Mouse (Mus musculus) limb, embryonic 10.5 days (tissue): ENCODE measurements around the gene Lrrc75a. TPM values are rescaled to one million over a fixed set of nuclear protein-coding genes. Genes with fewer than 3 reads are reported as not detected.

ENCODE experiments used
- DNase-seq: peaks from one replicate; pipeline ENCODE4 v3.0.0-alpha.2; 2017; ENCODE audit warnings: low spot score
- H3K27ac ChIP-seq: fragments of 300-500 bp; sonication (generic); 2 replicates; pipeline ENCODE4 v1.5.1; 2016; ENCODE audit warnings: mild to moderate bottlenecking
- H3K27me3 ChIP-seq: fragments of 300-500 bp; sonication (generic); 2 replicates; pipeline ENCODE4 v1.6.1; 2016; ENCODE audit warnings: low read depth, mild to moderate bottlenecking; ENCODE audit not compliant: poor library complexity, severe bottlenecking
- H3K36me3 ChIP-seq: fragments of 300-500 bp; sonication (generic); 2 replicates; pipeline ENCODE4 v1.6.1; 2016; ENCODE audit warnings: mild to moderate bottlenecking, moderate library complexity
- H3K4me1 ChIP-seq: fragments of 300-500 bp; sonication (generic); 2 replicates; pipeline ENCODE4 v1.6.1; 2016
- H3K4me3 ChIP-seq: fragments of 300-500 bp; sonication (generic); 2 replicates; pipeline ENCODE4 v1.5.1; 2016; ENCODE audit warnings: mild to moderate bottlenecking, moderate library complexity
- H3K9me3 ChIP-seq: fragments of 300-500 bp; sonication (generic); replicated peaks from 2 replicates; pipeline ENCODE4 v1.6.1; 2016; ENCODE audit warnings: mild to moderate bottlenecking
- WGBS: fragments of 180-500 bp; shearing (Covaris S2); methylation state at CpG from one replicate; pipeline ENCODE4 v1.1.7; 2016; 5-methylcytosine and 5-hydroxymethylcytosine counted together
- polyA plus RNA-seq: library from polyadenylated mRNA; unstranded; fragments of >200 nt; fragmentation: Nextera tagmentation; extraction: Ambion mirVana; gene quantifications from 2 replicates; pipeline ENCODE4 v1.2.1, GENCODE M21; 2016

Gene Lrrc75a
- polyA plus RNA-seq, 1 experiment from 2014 or later, result 17.3 TPM

GRCm38 (mm10) chr11:62591026-62591425 lies 57.3 kb downstream of the Lrrc75a start:
- Histone ChIP-seq H3K27ac (peak overlapping the region; percentile 43), H3K36me3 (no peaks in the 10 kb centered on the region), H3K4me3 (no peak overlapping the region), H3K27me3 (no peaks in the 10 kb centered on the region), H3K9me3 (no peaks in the 10 kb centered on the region), H3K4me1 (peaks cover 23% of the 10 kb centered on the region)
- 78% methylated on average over 2 of the region's 2 CpGs for WGBS
- no peak for DNase-seq

GRCm38 (mm10) chr11:62589391-62589790 lies 58.9 kb downstream of the Lrrc75a start:
- Histone ChIP-seq H3K27ac (no peak overlapping the region), H3K36me3 (no peaks in the 10 kb centered on the region), H3K4me1 (peaks cover 23% of the 10 kb centered on the region), H3K27me3 (no peaks in the 10 kb centered on the region), H3K4me3 (no peak overlapping the region), H3K9me3 (no peaks in the 10 kb centered on the region)
- no peak for DNase-seq
- WGBS, result 84% methylated on average over 10 of the region's 10 CpGs

- no peaks in the 10 kb centered on the region for H3K27me3 ChIP-seq
- no peak overlapping the region for H3K4me3 ChIP-seq
- H3K36me3 ChIP-seq, result no peaks in the 10 kb centered on the region
- WGBS, result 91% methylated on average over 5 of the region's 5 CpGs
- no peak overlapping the region for H3K27ac ChIP-seq
- no peak for DNase-seq
- peaks cover 11% of the 10 kb centered on the region for H3K4me1 ChIP-seq
- no peaks in the 10 kb centered on the region for H3K9me3 ChIP-seq
Measured at GRCm38 (mm10) chr11:62587034-62587433, 61.3 kb downstream of the Lrrc75a start.

- Histone ChIP-seq H3K4me3 (no peak overlapping the region), H3K4me1 (no peaks in the 10 kb centered on the region)
- WGBS, result 85% methylated on average over 9 of the region's 9 CpGs
Measured at GRCm38 (mm10) chr11:62584671-62585206, 63.6 kb downstream of the Lrrc75a start.

GRCm38 (mm10) chr11:62583031-62583430 lies 65.3 kb downstream of the Lrrc75a start:
- 87% methylated on average over 6 of the region's 6 CpGs for WGBS
- H3K36me3 ChIP-seq, result no peaks in the 10 kb centered on the region
- no peak overlapping the region for H3K27ac ChIP-seq
- no peak for DNase-seq
- H3K4me3 ChIP-seq, result no peak overlapping the region
- H3K27me3 ChIP-seq, result peaks cover 8% of the 10 kb centered on the region; the same call in 1 of the 2 replicates
- no peaks in the 10 kb centered on the region for H3K9me3 ChIP-seq
- H3K4me1 ChIP-seq, result no peaks in the 10 kb centered on the region

More at GRCm38 (mm10) chr11:62584671-62585206, 63.6 kb downstream of the Lrrc75a start:
- no peaks in the 10 kb centered on the region for H3K9me3 ChIP-seq
- no peak overlapping the region for H3K27ac ChIP-seq
- no peak for DNase-seq
- no peaks in the 10 kb centered on the region for H3K36me3 ChIP-seq
- no peaks in the 10 kb centered on the region for H3K27me3 ChIP-seq

GRCm38 (mm10) chr11:62576530-62577152 lies 71.7 kb downstream of the Lrrc75a start:
- peak overlapping the region; percentile 58 for H3K4me3 ChIP-seq
- WGBS, result 64% methylated on average over 16 of the region's 16 CpGs
- peaks cover 30% of the 10 kb centered on the region for H3K27me3 ChIP-seq
- no peak for DNase-seq
- peaks cover 13% of the 10 kb centered on the region for H3K4me1 ChIP-seq
- no peak overlapping the region for H3K27ac ChIP-seq
- H3K36me3 ChIP-seq, result no peaks in the 10 kb centered on the region
- no peaks in the 10 kb centered on the region for H3K9me3 ChIP-seq

- no peaks in the 10 kb centered on the region for H3K36me3 ChIP-seq
- peaks cover 13% of the 10 kb centered on the region for H3K4me1 ChIP-seq
- WGBS, result 8% methylated on average over 27 of the region's 27 CpGs
- H3K4me3 ChIP-seq, result peak overlapping the region; percentile 58
- peak; percentile 48 for DNase-seq
- H3K9me3 ChIP-seq, result no peaks in the 10 kb centered on the region
- H3K27me3 ChIP-seq, result peaks cover 30% of the 10 kb centered on the region
- no peak overlapping the region for H3K27ac ChIP-seq
Measured at GRCm38 (mm10) chr11:62575659-62576438, 72.5 kb downstream of the Lrrc75a start.

- Histone ChIP-seq H3K27ac (no peak overlapping the region), H3K27me3 (peaks cover 30% of the 10 kb centered on the region), H3K4me1 (peaks cover 13% of the 10 kb centered on the region), H3K36me3 (no peaks in the 10 kb centered on the region), H3K9me3 (no peaks in the 10 kb centered on the region), H3K4me3 (peak overlapping the region; percentile 58)
- DNase-seq, result peak; percentile 91
- 7% methylated on average over 9 of the region's 9 CpGs for WGBS
Measured at GRCm38 (mm10) chr11:62575297-62575658, 73.0 kb downstream of the Lrrc75a start.

- Histone ChIP-seq H3K27me3 (peaks cover 30% of the 10 kb centered on the region), H3K4me3 (no peak overlapping the region), H3K9me3 (no peaks in the 10 kb centered on the region), H3K36me3 (no peaks in the 10 kb centered on the region), H3K27ac (no peak overlapping the region), H3K4me1 (peaks cover 13% of the 10 kb centered on the region)
- 86% methylated on average over 4 of the region's 4 CpGs for WGBS
- no peak for DNase-seq
Measured at GRCm38 (mm10) chr11:62574703-62575085, 73.6 kb downstream of the Lrrc75a start.

- Histone ChIP-seq H3K9me3 (no peaks in the 10 kb centered on the region), H3K4me3 (peak within 1 kb of the TSS; percentile 58), H3K27ac (no peak within 1 kb of the TSS), H3K36me3 (no peaks in the 10 kb centered on the region), H3K27me3 (peaks cover 30% of the 10 kb centered on the region), H3K4me1 (peaks cover 13% of the 10 kb centered on the region)
- no peak for DNase-seq
- WGBS, result 82% methylated on average over 6 of the region's 6 CpGs
Measured at GRCm38 (mm10) chr11:62573959-62574702, 74.2 kb downstream of the Lrrc75a start, which contains the start of gene Trpv2. Trpv2 (plus strand) TSS chr11:62574486.

- peaks cover 6% of the 10 kb centered on the region for H3K4me1 ChIP-seq
- H3K9me3 ChIP-seq, result no peaks in the 10 kb centered on the region
- 77% methylated on average over 3 of the region's 3 CpGs for WGBS
- H3K27me3 ChIP-seq, result no peaks in the 10 kb centered on the region
- H3K36me3 ChIP-seq, result no peaks in the 10 kb centered on the region
- H3K4me3 ChIP-seq, result no peak overlapping the region
- no peak overlapping the region for H3K27ac ChIP-seq
- no peak for DNase-seq
Measured at GRCm38 (mm10) chr11:62568300-62568699, 80.0 kb downstream of the Lrrc75a start.

GRCm38 (mm10) chr11:62566211-62566610 lies 82.1 kb downstream of the Lrrc75a start:
- peaks cover 6% of the 10 kb centered on the region for H3K4me1 ChIP-seq
- WGBS, result 58% methylated on average over 1 of the region's 1 CpGs

More at GRCm38 (mm10) chr11:62566211-62566610, 82.1 kb downstream of the Lrrc75a start:
- 0 out of 2 replicates have a peak, but pooled peaks cover 4% of the 10 kb centered on the region for H3K27me3 ChIP-seq
- DNase-seq, result no peak
- no peak overlapping the region; the same call in 1 of the 2 replicates for H3K27ac ChIP-seq
- H3K36me3 ChIP-seq, result no peaks in the 10 kb centered on the region
- no peak overlapping the region for H3K4me3 ChIP-seq
- H3K9me3 ChIP-seq, result no peaks in the 10 kb centered on the region
